Mouse (Mus musculus): ENCODE measurements at regions not wholly inside any gene's neighbourhood (a gene's known extent, or its start where the extent isn't known, plus 50 kb on each side); places are given as distances from the start of the nearest gene placed in this dataset.

DNA sequence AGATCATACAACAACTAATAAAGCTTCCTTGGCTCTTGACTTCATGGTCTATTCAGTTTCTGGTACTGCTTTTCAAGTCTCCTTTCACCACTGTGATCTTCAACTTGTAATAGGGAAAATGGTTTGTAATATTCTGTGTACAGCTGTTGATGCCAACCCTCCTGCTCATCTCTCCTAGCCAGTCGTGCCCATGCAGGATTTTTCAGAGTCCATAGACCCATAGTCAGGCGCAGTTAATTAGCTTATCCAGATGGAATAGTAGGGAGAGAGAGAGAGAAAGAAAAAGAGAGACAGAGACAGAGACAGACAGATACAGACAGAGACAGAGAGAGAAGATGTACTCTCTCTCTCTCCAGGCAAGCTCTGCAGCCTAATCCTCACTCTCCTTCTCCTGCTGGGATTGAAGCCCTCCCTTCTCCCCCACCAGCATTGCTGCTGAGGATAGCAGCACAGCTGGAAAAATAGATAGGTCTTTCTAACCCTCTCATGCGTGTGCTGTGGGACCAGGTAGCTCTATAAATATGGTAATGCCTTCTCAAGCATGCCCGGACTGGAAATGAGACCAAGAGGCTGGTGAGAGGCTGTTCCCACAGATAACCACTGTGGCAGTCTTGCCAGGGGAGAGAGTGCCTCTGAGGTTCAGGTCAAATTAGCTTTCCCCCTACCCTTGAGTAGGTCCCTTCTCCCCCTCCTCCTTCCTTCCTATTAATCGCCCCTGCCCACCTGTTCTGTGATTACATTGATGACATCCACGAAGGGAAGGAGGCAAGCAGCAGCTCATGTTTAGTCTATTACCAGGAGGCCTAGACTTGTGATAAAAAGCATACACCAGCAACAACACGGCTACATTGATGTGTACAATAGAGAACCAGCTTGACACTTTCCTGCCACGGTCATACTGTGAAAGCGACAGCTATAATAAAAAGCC is 301.9 kb upstream of the Brinp1 start:
- CTCF ChIA-PET, result interaction anchor here (0.7 kb wide), 1 partner anchor 83 kb away, joined by 3 read pairs; no protein-coding TSS in a partner anchor

All from spleen, embryonic (tissue).